Mouse (Mus musculus) limb, embryonic 10.5 days (tissue): Measurements from ENCODE around the gene Stxbp3. TPM values are rescaled to one million over a fixed set of nuclear protein-coding genes. Genes with fewer than 3 reads are reported as not detected.
A peak's percentile ranks its signal among the peaks of the same experiment; 100 is the strongest.

Experiments
- DNase-seq: peaks from one replicate; pipeline ENCODE4 v3.0.0-alpha.2; 2017; ENCODE audit warnings: low spot score
- H3K27ac ChIP-seq: fragments of 300-500 bp; sonication (generic); 2 replicates; pipeline ENCODE4 v1.5.1; 2016; ENCODE audit warnings: mild to moderate bottlenecking
- H3K27me3 ChIP-seq: fragments of 300-500 bp; sonication (generic); 2 replicates; pipeline ENCODE4 v1.6.1; 2016; ENCODE audit warnings: low read depth, mild to moderate bottlenecking; ENCODE audit not compliant: poor library complexity, severe bottlenecking
- H3K36me3 ChIP-seq: fragments of 300-500 bp; sonication (generic); 2 replicates; pipeline ENCODE4 v1.6.1; 2016; ENCODE audit warnings: mild to moderate bottlenecking, moderate library complexity
- H3K4me1 ChIP-seq: fragments of 300-500 bp; sonication (generic); 2 replicates; pipeline ENCODE4 v1.6.1; 2016
- H3K4me3 ChIP-seq: fragments of 300-500 bp; sonication (generic); 2 replicates; pipeline ENCODE4 v1.5.1; 2016; ENCODE audit warnings: mild to moderate bottlenecking, moderate library complexity
- H3K9me3 ChIP-seq: fragments of 300-500 bp; sonication (generic); replicated peaks from 2 replicates; pipeline ENCODE4 v1.6.1; 2016; ENCODE audit warnings: mild to moderate bottlenecking
- WGBS: fragments of 180-500 bp; shearing (Covaris S2); methylation state at CpG from one replicate; pipeline ENCODE4 v1.1.7; 2016; 5-methylcytosine and 5-hydroxymethylcytosine counted together
- polyA plus RNA-seq: library from polyadenylated mRNA; unstranded; fragments of >200 nt; fragmentation: Nextera tagmentation; extraction: Ambion mirVana; gene quantifications from 2 replicates; pipeline ENCODE4 v1.2.1, GENCODE M21; 2016

Stxbp3 gene
- polyA plus RNA-seq, 1 experiment from 2014 or later = 24.6 TPM

DNA sequence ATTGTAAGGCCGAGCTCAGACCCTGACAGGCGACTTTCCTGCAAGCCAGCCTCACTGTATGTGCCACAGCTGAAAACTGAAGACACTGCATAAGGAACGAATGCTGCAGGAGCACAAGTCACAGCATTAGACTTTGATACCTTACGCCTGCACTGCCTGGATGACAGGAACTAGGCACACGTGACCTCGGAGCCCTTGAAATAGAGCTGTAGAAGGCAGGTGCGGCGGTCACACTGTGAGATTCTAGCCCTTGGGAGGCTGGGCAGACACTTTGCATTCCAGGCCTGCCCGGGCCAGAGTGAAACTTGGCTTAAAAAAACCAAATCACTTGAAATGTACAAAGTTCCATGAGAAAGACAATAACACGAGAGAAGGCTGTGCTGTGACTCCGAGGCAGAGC lies 9.8 kb downstream of the Stxbp3 start:
- no peaks in the 10 kb centered on the region for H3K27me3 ChIP-seq
- no peak for DNase-seq
- no peak overlapping the region for H3K4me3 ChIP-seq
- H3K4me1 ChIP-seq = no peaks in the 10 kb centered on the region
- no peak overlapping the region for H3K27ac ChIP-seq
- 88% methylated on average over 11 of the region's 11 CpGs for WGBS
- no peaks in the 10 kb centered on the region for H3K9me3 ChIP-seq
- peaks cover 32% of the 10 kb centered on the region for H3K36me3 ChIP-seq

DNA sequence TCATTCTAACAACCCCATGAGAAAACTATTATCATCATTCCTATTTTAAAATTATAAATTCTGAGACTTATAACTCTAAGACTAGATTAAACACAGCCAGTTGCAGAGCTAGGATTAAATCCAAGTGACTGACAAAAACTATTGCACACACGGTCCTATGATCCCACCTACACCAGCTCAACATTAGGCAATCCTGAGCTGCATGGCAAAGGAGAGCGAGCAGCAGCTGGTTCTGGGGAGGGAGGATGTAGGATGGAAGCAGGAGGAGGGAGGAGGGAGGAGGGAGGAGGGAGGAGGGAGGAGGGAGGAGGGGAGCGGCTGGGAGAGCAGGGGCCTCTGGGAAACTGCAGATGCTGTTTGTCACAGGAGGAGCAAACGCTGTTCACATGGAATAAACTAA lies 24.7 kb downstream of the Stxbp3 start:
- no peaks in the 10 kb centered on the region for H3K27me3 ChIP-seq
- no peak overlapping the region for H3K4me3 ChIP-seq
- DNase-seq = no peak
- H3K4me1 ChIP-seq = no peaks in the 10 kb centered on the region
- H3K36me3 ChIP-seq = peaks cover 42% of the 10 kb centered on the region
- 84% methylated on average over 4 of the region's 4 CpGs for WGBS
- no peaks in the 10 kb centered on the region for H3K9me3 ChIP-seq
- no peak overlapping the region for H3K27ac ChIP-seq

DNA sequence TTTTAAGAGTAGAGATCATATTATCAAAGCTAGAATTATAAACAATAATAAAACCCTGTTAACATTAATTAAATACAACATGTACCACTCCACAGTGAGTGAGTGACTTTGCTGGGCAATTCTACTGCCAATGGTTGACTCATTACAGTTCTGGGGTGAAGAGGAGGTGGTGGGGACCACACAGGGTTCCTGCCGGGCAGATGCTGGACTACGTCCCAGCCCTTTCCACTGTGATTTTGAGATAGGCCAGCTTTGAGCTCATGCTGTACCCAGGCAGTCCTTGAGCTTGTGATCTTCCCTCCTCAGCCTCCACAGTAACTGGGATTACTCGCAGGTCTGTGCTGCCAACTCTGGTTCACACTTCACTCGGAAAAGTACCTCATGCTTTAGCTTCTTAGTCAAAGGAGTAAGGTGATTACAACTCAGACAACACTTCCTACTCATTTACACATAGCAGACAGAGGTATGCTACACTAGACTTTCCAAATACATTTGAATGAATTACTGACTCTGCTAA lies 29.5 kb downstream of the Stxbp3 start:
- Histone ChIP-seq H3K36me3 (peaks cover 44% of the 10 kb centered on the region), H3K4me3 (no peak overlapping the region), H3K27ac (no peak overlapping the region), H3K9me3 (no peaks in the 10 kb centered on the region), H3K27me3 (no peaks in the 10 kb centered on the region), H3K4me1 (no peaks in the 10 kb centered on the region)
- no peak for DNase-seq
- WGBS = 83% methylated on average over 4 of the region's 4 CpGs

DNA sequence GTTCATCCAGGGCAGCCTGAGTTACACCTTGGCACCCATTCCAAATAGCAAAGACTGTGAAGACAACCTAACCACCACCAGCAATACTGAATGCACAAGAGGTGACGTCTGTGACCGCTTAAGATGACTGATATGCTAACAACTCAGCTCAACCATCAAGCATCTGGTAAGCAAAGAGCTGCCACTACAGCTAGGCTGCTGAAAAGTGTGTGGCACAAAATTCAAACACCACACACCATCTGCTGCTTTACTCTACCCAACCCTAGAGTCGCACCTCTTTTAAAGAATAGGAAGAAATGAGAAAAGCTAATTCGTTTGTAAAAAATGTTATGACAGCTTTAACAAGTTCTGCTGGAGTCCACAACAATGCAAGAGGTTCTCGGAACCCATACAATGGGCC lies 34.7 kb downstream of the Stxbp3 start:
- Histone ChIP-seq H3K4me3 (no peak overlapping the region), H3K36me3 (peaks cover 61% of the 10 kb centered on the region), H3K27ac (no peak overlapping the region), H3K4me1 (no peaks in the 10 kb centered on the region), H3K27me3 (no peaks in the 10 kb centered on the region), H3K9me3 (no peaks in the 10 kb centered on the region)
- WGBS = 94% methylated on average over 5 of the region's 5 CpGs
- no peak for DNase-seq

DNA sequence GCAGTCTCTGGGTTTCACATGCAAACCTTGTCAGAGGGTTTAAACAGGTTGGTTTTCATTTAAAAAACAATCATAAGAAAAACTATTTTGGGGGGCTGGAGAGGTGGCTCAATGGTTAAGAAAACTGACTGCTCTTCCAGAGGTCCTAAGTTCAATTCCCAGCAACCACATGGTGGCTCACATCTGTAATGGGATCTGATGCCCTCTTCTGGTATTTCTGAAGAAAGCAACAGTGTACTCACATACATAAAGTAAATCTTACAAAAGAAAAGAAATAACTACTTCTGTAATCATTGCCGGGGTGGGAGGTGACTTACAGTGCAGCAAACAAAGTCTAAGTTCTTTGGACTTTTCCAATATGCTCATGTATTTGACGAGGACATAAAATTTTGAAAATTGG lies 42.0 kb downstream of the Stxbp3 start:
- H3K4me3 ChIP-seq = no peak overlapping the region

DNA sequence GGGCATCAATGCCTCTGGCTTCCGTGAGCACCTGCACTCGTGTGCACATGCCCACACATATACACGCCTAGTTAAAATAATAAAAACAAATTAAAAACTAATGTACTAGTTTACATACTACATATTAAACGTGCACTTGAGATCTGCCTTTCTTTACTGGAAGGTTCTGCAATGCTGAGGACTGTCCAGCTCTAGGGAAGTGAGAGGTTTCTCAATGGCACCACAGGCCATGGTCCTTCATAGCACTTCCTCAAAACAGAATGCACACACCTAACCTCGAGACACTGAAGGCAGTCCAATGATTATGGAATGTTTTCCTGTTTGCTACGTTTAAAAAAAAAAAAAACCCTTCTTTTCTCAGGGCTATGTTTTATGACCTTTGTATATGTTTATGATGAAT lies 42.6 kb downstream of the Stxbp3 start:
- DNase-seq = no peak
- Histone ChIP-seq H3K4me1 (peaks cover 14% of the 10 kb centered on the region), H3K27ac (no peak overlapping the region), H3K27me3 (no peaks in the 10 kb centered on the region), H3K9me3 (no peaks in the 10 kb centered on the region), H3K4me3 (no peak overlapping the region), H3K36me3 (peaks cover 64% of the 10 kb centered on the region)
- 94% methylated on average over 6 of the region's 6 CpGs for WGBS

More for the DNA sequence above, 42.0 kb downstream of the Stxbp3 start:
- no peak for DNase-seq
- WGBS = 86% methylated on average over 2 of the region's 2 CpGs
- Histone ChIP-seq H3K27me3 (no peaks in the 10 kb centered on the region), H3K9me3 (no peaks in the 10 kb centered on the region), H3K27ac (no peak overlapping the region), H3K4me1 (peaks cover 13% of the 10 kb centered on the region), H3K36me3 (peaks cover 69% of the 10 kb centered on the region)

DNA sequence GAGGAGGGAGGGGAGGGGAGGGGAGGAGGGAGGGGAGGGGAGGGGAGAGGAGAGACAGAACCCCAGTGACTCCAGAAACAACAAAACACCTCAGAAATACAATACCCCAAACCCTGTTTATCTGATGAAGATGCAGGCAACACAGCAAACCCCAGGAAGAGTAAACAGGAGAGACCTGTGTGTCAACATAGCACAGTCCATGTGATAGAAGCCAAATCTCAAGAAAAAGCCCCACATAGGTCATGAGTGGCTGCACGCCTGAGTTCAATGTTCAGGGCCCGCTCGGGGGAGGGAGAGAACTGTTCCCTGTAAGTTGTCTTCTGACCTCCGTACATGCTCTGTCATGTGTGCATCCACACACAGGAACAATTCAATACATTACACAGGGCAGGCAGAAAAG lies 43.9 kb downstream of the Stxbp3 start:
- 93% methylated on average over 4 of the region's 4 CpGs for WGBS
- H3K4me3 ChIP-seq = no peak overlapping the region
- H3K9me3 ChIP-seq = no peaks in the 10 kb centered on the region
- H3K27me3 ChIP-seq = no peaks in the 10 kb centered on the region
- no peak for DNase-seq
- peaks cover 28% of the 10 kb centered on the region for H3K4me1 ChIP-seq
- no peak overlapping the region for H3K27ac ChIP-seq
- peaks cover 57% of the 10 kb centered on the region for H3K36me3 ChIP-seq

DNA sequence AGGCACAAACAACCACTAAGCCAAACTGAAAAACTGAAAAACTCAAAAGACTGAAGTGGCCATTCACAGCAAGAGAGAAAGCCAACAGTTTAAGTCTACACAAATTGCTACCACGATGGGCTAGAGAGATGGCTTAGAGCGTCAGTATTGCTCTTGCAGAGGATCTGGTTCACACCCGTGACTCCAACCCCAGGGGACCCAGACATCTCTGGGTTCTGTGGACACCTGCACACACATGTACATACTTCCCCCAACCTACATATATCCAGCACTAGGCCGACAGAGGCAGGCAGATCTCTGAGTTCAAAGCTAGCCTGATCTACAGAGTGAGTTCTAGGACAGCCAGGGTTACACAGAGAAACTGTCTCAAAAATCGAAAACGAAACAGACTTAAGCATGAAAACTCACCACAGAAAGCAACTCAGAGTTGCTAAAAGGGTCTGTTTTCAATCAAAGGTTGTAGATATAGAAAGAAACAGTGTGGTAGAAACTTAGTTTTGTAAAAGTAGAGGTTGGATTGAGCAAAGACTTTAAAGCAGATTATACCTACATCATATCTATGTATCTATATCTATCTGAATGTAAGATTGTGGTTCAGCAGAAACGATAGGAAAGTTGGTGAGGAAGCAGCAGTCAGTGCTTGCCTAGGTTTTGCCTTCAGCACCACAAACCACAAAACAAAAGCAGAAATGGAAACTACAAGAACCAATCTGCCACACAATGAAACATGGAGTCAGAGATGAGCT lies 44.6 kb downstream of the Stxbp3 start:
- no peak for DNase-seq
- Histone ChIP-seq H3K4me3 (no peak overlapping the region), H3K4me1 (peaks cover 34% of the 10 kb centered on the region), H3K27me3 (no peaks in the 10 kb centered on the region), H3K9me3 (no peaks in the 10 kb centered on the region), H3K36me3 (peaks cover 51% of the 10 kb centered on the region), H3K27ac (no peak overlapping the region)
- 90% methylated on average over 7 of the region's 7 CpGs for WGBS

DNA sequence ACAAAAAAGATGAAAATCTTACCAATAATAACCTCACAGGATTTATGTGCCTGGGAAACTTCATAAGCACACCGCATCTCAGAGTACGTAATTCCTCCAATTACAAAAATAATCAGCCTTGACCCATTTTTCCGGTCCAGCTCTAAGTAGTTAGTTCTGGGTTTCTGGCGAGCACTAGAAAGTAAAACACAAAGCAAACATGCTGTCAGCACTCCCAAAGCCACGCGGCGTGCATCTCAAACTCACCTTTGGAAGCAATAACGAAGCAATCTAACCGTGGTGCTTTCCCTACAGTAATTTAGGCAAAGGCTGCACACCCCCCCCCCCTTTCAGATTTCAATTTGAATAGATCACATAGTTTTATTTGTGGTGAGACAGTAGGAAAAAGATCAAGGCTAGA lies 45.5 kb downstream of the Stxbp3 start:
- Histone ChIP-seq H3K27me3 (no peaks in the 10 kb centered on the region), H3K27ac (no peak overlapping the region), H3K4me1 (peaks cover 43% of the 10 kb centered on the region), H3K4me3 (no peak overlapping the region), H3K36me3 (peaks cover 41% of the 10 kb centered on the region), H3K9me3 (no peaks in the 10 kb centered on the region)
- 77% methylated on average over 9 of the region's 9 CpGs for WGBS
- no peak for DNase-seq

DNA sequence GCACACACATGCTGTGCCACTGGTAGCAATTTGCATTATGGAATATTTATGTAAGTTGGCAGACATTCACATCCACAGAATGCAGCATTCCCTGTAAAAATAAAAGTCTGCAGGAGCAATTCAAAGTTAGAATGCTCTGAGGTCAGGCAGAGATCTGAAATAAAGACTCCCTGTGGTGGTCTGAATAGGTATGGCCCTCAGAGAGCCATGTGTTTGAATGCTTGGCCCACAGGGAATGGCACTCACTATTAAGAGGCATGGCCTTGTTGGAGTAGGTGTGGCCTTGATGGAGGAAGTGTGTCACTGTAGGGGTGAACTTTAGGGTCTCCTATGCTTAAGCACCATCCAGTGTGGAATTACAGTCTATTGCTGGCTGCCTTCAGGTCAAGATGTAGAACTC lies 47.9 kb downstream of the Stxbp3 start:
- H3K4me1 ChIP-seq = peaks cover 66% of the 10 kb centered on the region
- H3K4me3 ChIP-seq = no peak overlapping the region
- no peaks in the 10 kb centered on the region for H3K9me3 ChIP-seq
- peaks cover 29% of the 10 kb centered on the region for H3K36me3 ChIP-seq
- H3K27me3 ChIP-seq = no peaks in the 10 kb centered on the region
- DNase-seq = no peak
- no peak overlapping the region for H3K27ac ChIP-seq

DNA sequence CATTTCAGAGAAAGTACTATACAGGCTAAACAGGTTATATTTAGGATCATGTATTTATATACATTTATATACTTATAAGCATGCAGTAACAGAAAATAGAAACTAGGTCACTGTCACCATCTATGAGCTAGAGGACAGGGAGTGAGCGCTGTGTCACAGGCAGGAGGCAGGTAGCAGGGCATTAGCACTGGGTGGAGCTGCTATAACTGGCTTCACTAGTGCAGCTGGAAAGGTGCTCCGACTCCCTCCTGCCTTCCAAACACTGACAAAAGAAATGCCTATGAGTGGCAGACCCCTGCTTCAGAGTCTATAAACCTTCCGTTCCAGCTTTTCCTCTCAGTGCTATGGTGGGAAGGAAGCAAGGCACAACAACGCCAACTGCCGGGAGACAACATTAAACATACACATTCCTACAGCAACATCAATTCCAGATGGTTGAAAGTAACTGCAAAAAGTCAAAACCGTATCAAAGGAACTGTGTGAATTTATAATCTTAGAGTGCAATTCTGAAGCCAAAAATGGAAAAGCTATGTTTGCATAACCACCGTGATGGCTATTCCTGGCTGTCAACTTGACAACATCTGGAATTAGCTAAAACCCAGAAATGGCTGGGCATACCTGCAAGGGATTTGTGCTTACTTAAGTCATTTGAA lies 49.1 kb downstream of the Stxbp3 start:
- no peaks in the 10 kb centered on the region for H3K27me3 ChIP-seq
- peaks cover 20% of the 10 kb centered on the region for H3K36me3 ChIP-seq
- H3K9me3 ChIP-seq = no peaks in the 10 kb centered on the region
- peak overlapping the region; percentile 48; the same call in 1 of the 2 replicates for H3K27ac ChIP-seq
- peaks cover 63% of the 10 kb centered on the region for H3K4me1 ChIP-seq
- DNase-seq = no peak
- WGBS = 31% methylated on average over 7 of the region's 7 CpGs
- H3K4me3 ChIP-seq = no peak overlapping the region

DNA sequence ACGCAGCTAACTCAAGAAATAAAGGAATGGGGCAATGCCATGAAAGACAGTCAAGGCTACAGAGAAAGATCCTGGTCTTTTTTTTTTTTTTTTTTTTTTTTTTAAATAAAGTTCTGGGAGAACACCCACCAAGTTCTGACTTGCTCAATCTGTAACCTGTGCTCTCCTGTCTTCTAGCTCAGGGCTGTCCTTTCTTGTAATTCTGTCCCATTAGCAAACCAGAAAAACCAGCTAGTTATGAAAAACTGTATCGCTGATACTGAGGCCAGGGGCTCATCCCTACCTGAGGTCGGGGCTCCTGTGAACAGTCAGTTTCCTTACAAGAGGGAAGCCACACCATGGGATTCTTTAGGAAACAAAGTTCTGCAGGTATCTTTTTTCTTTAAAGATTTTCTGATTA lies 49.8 kb downstream of the Stxbp3 start:
- Histone ChIP-seq H3K4me3 (no peak overlapping the region), H3K36me3 (peaks cover 15% of the 10 kb centered on the region), H3K9me3 (no peaks in the 10 kb centered on the region), H3K4me1 (peaks cover 60% of the 10 kb centered on the region), H3K27me3 (no peaks in the 10 kb centered on the region), H3K27ac (no peak overlapping the region)
- WGBS = 81% methylated on average over 3 of the region's 3 CpGs
- DNase-seq = no peak

DNA sequence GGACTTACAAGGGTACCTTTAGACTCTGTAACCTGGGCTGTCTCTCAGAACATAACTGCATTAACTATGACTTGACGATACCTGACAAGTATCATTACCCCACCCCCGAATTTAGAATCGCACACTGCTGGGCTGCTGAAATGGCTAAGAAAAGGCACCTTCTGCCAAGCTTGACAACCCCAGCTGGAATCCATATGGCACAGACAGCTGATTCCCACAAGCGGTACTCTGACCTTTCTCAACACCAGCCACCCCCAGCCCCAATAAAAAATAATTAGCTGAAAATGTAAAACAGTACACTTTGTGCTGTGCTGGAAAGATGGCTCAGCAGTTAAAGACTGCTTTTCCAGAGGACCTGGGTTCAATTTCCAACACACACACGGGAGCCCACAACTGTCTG lies 51.0 kb downstream of the Stxbp3 start:
- H3K27me3 ChIP-seq = no peaks in the 10 kb centered on the region
- peak; percentile 77 for DNase-seq
- 0 out of 2 replicates have a peak, but pooled peaks cover 6% of the 10 kb centered on the region for H3K9me3 ChIP-seq
- peaks cover 55% of the 10 kb centered on the region for H3K4me1 ChIP-seq
- peaks cover 21% of the 10 kb centered on the region for H3K36me3 ChIP-seq
- WGBS = 28% methylated on average over 5 of the region's 5 CpGs
- no peak overlapping the region for H3K4me3 ChIP-seq
- H3K27ac ChIP-seq = peak overlapping the region; percentile 56; the same call in 1 of the 2 replicates
